Comparison of ENCODE assay signal across 11 mouse cellular contexts in genomic region chr5:135253741-135254401, GRCm38 (mm10). TPM values are rescaled to one million over a fixed set of nuclear protein-coding genes. Genes with fewer than 3 reads are reported as not detected.
A peak's percentile ranks its signal among the peaks of the same experiment; 100 is the strongest.
DNase-seq lines count a peak whose midpoint lies in the region; ATAC-seq and TF ChIP-seq lines count a peak whose summit lies in the region.
"Had no signal": no experiment of that assay in that cellular context is flagged by ENCODE, and none has a peak within 500 bp of the region (broad histone marks: within the 10 kb centered on the region; RNA-seq: fewer than 3 reads in every experiment).

No protein-coding gene starts in this region.

- WGBS in heart, embryonic 14.5 days, result 24% methylated on average over 12 of the region's 12 CpGs
- WGBS in embryonic facial prominence, embryonic 12.5 days, result 5% methylated on average over 12 of the region's 12 CpGs
- WGBS in hindbrain, embryonic 15.5 days, result 5% methylated on average over 12 of the region's 12 CpGs
- 5% methylated on average over 12 of the region's 12 CpGs for WGBS in midbrain, postnatal 0 days
- 68% methylated on average over 12 of the region's 12 CpGs for WGBS in thymus, adult 2 months

- peaks cover 26 to 36% of the 10 kb centered on the region in 2 experiments for H3K4me1 ChIP-seq in heart, embryonic 14.5 days (ENCODE audit: control insufficient read depth in 2 of 2, insufficient read depth in 2 of 2, low read length in 2 of 2)
- H3K4me1 ChIP-seq in embryonic facial prominence, embryonic 12.5 days, result peaks cover 32% of the 10 kb centered on the region
- peaks cover 52% of the 10 kb centered on the region for H3K4me1 ChIP-seq in hindbrain, embryonic 15.5 days (replicated peaks)
- peaks cover 7% of the 10 kb centered on the region; the same call in 1 of the 2 replicates for H3K4me1 ChIP-seq in midbrain, postnatal 0 days (ENCODE audit: insufficient read depth, low read length)
- peaks cover 15% of the 10 kb centered on the region for H3K4me1 ChIP-seq in thymus, adult 2 months (replicated peaks; ENCODE audit: control insufficient read depth, insufficient read depth, low read length)

- TF ChIP-seq POLR2A in thymus, adult 2 months (IDR thresholded peaks at IDR 0.05; ENCODE audit: control insufficient read depth, extremely low read depth, insufficient read depth, low read length, poor library complexity), result no peak

- H3K4me3 ChIP-seq in heart, embryonic 14.5 days (ENCODE audit: control insufficient read depth in 1 of 2, insufficient read depth in 1 of 2, low read depth in 1 of 2, low read length in 2 of 2), result no peak overlapping the region
- no peak overlapping the region for H3K4me3 ChIP-seq in embryonic facial prominence, embryonic 12.5 days
- no peak overlapping the region for H3K4me3 ChIP-seq in hindbrain, embryonic 15.5 days
- H3K4me3 ChIP-seq in midbrain, postnatal 0 days (ENCODE audit: low read depth, low read length), result no peak overlapping the region
- no peak overlapping the region for H3K4me3 ChIP-seq in thymus, adult 2 months (ENCODE audit: control insufficient read depth, insufficient read depth, low read length)

- no peak for TF ChIP-seq CTCF in midbrain, postnatal 0 days (IDR thresholded peaks at IDR 0.05)
- no peak for TF ChIP-seq CTCF in thymus, adult 2 months (IDR thresholded peaks at IDR 0.05; ENCODE audit: borderline replicate concordance, control insufficient read depth, extremely low read depth, insufficient read depth, low read length, poor library complexity)

- no peaks in the 10 kb centered on the region for H3K36me3 ChIP-seq in heart, embryonic 14.5 days (ENCODE audit: control insufficient read depth, insufficient read depth, low read length)
- no peaks in the 10 kb centered on the region for H3K36me3 ChIP-seq in embryonic facial prominence, embryonic 12.5 days
- no peaks in the 10 kb centered on the region for H3K36me3 ChIP-seq in hindbrain, embryonic 15.5 days
- H3K36me3 ChIP-seq in midbrain, postnatal 0 days (ENCODE audit: insufficient read depth, low read length), result no peaks in the 10 kb centered on the region
- H3K36me3 ChIP-seq in thymus, adult 2 months (ENCODE audit: control insufficient read depth, insufficient read depth, low read length), result no peaks in the 10 kb centered on the region

- H3K9ac ChIP-seq in heart, embryonic 14.5 days (ENCODE audit: low read length), result 0 out of 2 replicates have a peak overlapping the region, but pooled peaks have one; percentile 39
- H3K9ac ChIP-seq in embryonic facial prominence, embryonic 12.5 days, result 0 out of 2 replicates have a peak overlapping the region, but pooled peaks have one; percentile 20
- H3K9ac ChIP-seq in hindbrain, embryonic 15.5 days, result no peak overlapping the region
- no peak overlapping the region for H3K9ac ChIP-seq in midbrain, postnatal 0 days (replicated peaks; ENCODE audit: low read length, poor library complexity, severe bottlenecking)

- no peak for DNase-seq in heart, adult 8-10 months (ENCODE audit: low spot score)
- DNase-seq in midbrain, postnatal 0 days (ENCODE audit: low spot score), result peak; percentile 86
- no peak for DNase-seq in thymus, adult 2 months
- DNase-seq in layer of hippocampus, postnatal 14 days (ENCODE audit: low spot score in 2 of 2), result no peak
- DNase-seq: cerebellum, postnatal 25 days; lung, postnatal 4 days; right cerebral cortex, adult 18-20 months had no signal

- peaks cover 13% of the 10 kb centered on the region for H3K27me3 ChIP-seq in heart, embryonic 14.5 days (ENCODE audit: control insufficient read depth, insufficient read depth, low read length)
- H3K27me3 ChIP-seq in embryonic facial prominence, embryonic 12.5 days, result peaks cover 22% of the 10 kb centered on the region
- H3K27me3 ChIP-seq in hindbrain, embryonic 15.5 days, result peaks cover 8% of the 10 kb centered on the region
- 0 out of 2 replicates have a peak, but pooled peaks cover 8% of the 10 kb centered on the region for H3K27me3 ChIP-seq in midbrain, postnatal 0 days (ENCODE audit: insufficient read depth, low read length)
- H3K27me3 ChIP-seq in thymus, adult 2 months (ENCODE audit: control insufficient read depth, insufficient read depth, low read length), result peaks cover 7% of the 10 kb centered on the region; the same call in 1 of the 2 replicates

- no peak for ATAC-seq in heart, embryonic 14.5 days (ENCODE audit: insufficient number of reproducible peaks, insufficient read depth, low FRiP score, low read depth)
- ATAC-seq in embryonic facial prominence, embryonic 12.5 days (ENCODE audit: insufficient number of reproducible peaks, insufficient read depth, low FRiP score, low TSS enrichment), result peak; percentile 70
- ATAC-seq in hindbrain, embryonic 15.5 days (ENCODE audit: low FRiP score, low read depth), result peak; percentile 82
- ATAC-seq in midbrain, postnatal 0 days (ENCODE audit: low FRiP score), result peak; percentile 69
- ATAC-seq in megakaryocyte-erythroid progenitor cell, adult 5-6 weeks (replicated peaks; ENCODE audit: low FRiP score, low TSS enrichment, poor library complexity, severe bottlenecking), result no peak

- no peak overlapping the region for H3K4me2 ChIP-seq in heart, embryonic 14.5 days (ENCODE audit: low read length)
- peak overlapping the region; percentile 16; the same call in 1 of the 2 replicates for H3K4me2 ChIP-seq in embryonic facial prominence, embryonic 12.5 days (replicated peaks)
- H3K4me2 ChIP-seq in hindbrain, embryonic 15.5 days, result peak overlapping the region; percentile 16; the same call in 1 of the 2 replicates
- H3K4me2 ChIP-seq in midbrain, postnatal 0 days (ENCODE audit: low read depth, low read length, poor library complexity, severe bottlenecking), result no peak overlapping the region

- no peak overlapping the region for H3K27ac ChIP-seq in heart, embryonic 14.5 days (replicated peaks in 1 of 2; ENCODE audit: control insufficient read depth in 1 of 2, insufficient read depth in 1 of 2, low read depth in 2 of 2, low read length in 2 of 2)
- peak overlapping the region; percentile 84 for H3K27ac ChIP-seq in embryonic facial prominence, embryonic 12.5 days
- H3K27ac ChIP-seq in hindbrain, embryonic 15.5 days (replicated peaks), result peak overlapping the region; percentile 75
- no peak overlapping the region for H3K27ac ChIP-seq in midbrain, postnatal 0 days (ENCODE audit: low read depth, low read length)
- H3K27ac ChIP-seq in thymus, adult 2 months (ENCODE audit: control insufficient read depth, insufficient read depth, low read length), result no peak overlapping the region

- peaks cover 8% of the 10 kb centered on the region for H3K9me3 ChIP-seq in heart, embryonic 14.5 days (ENCODE audit: control insufficient read depth, low read length)
- H3K9me3 ChIP-seq in embryonic facial prominence, embryonic 12.5 days, result peaks cover 4% of the 10 kb centered on the region; the same call in 1 of the 2 replicates
- no peaks in the 10 kb centered on the region for H3K9me3 ChIP-seq in hindbrain, embryonic 15.5 days
- H3K9me3 ChIP-seq in midbrain, postnatal 0 days (ENCODE audit: low read length), result no peaks in the 10 kb centered on the region

RNA-seq across cellular contexts. Expression of gene Fzd9, which starts 2.8 kb away (rescaled TPM):
- polyA plus RNA-seq in heart, embryonic 14.5 days (2014; fragmentation: Nextera tagmentation; extraction: Ambion mirVana), result 5.2 and 5.8 TPM in 2 replicates
- 1 to 10 TPM; 1.3 to 1.9 (median 1.6) TPM for total RNA-seq in heart, adult 8-10 months (2022)
- 13.2 and 15.6 TPM in 2 replicates for polyA plus RNA-seq in embryonic facial prominence, embryonic 12.5 days (2016; fragmentation: Nextera tagmentation; extraction: Ambion mirVana)
- 18.5 and 20.9 TPM in 2 replicates for polyA plus RNA-seq in hindbrain, embryonic 15.5 days (2015; fragmentation: Nextera tagmentation; extraction: Ambion mirVana)
- total RNA-seq in midbrain, postnatal 0 days (2014; rRNA removed), result 25.9 and 38.7 TPM in 2 replicates
- polyA plus RNA-seq in midbrain, postnatal 0 days (2015; fragmentation: Nextera tagmentation; extraction: Ambion mirVana), result 14.6 and 14.9 TPM in 2 replicates
- polyA plus RNA-seq in thymus, adult 2 months (2012; rRNA removed), result 0.06 and 0.58 TPM in 2 replicates
- total RNA-seq in megakaryocyte-erythroid progenitor cell, adult 5-6 weeks (2014; fragmentation: Nextera tagmentation), result 0.30 and 0.37 TPM in 2 replicates
- total RNA-seq in megakaryocyte-erythroid progenitor cell, adult 5-6 weeks (2017), result 0.38 TPM in 1 of 2 replicates, not detected in the other
- total RNA-seq in layer of hippocampus, postnatal 14 days (2021), result 10 to 100 TPM; 11.0 to 12.3 TPM

Comparison
In these comparisons a context has a peak if more than half of its experiments do, and no peak if none do; other contexts are left out.
1. ATAC-seq: peak in embryonic facial prominence, embryonic 12.5 days (single experiment), hindbrain, embryonic 15.5 days (single experiment) and midbrain, postnatal 0 days (single experiment); none in heart, embryonic 14.5 days (single experiment) and megakaryocyte-erythroid progenitor cell, adult 5-6 weeks (single experiment).
2. H3K27ac ChIP-seq: peak in embryonic facial prominence, embryonic 12.5 days (single experiment) and hindbrain, embryonic 15.5 days (single experiment); none in heart, embryonic 14.5 days (0 of 2), midbrain, postnatal 0 days (single experiment) and thymus, adult 2 months (single experiment).
3. H3K4me2 ChIP-seq: peak in embryonic facial prominence, embryonic 12.5 days (single experiment) and hindbrain, embryonic 15.5 days (single experiment); none in heart, embryonic 14.5 days (single experiment) and midbrain, postnatal 0 days (single experiment).
4. H3K9ac ChIP-seq: peak in heart, embryonic 14.5 days (single experiment) and embryonic facial prominence, embryonic 12.5 days (single experiment); none in hindbrain, embryonic 15.5 days (single experiment) and midbrain, postnatal 0 days (single experiment).